Mouse (Mus musculus): ENCODE measurements around the gene Stard10.

Gene Stard10

DNA sequence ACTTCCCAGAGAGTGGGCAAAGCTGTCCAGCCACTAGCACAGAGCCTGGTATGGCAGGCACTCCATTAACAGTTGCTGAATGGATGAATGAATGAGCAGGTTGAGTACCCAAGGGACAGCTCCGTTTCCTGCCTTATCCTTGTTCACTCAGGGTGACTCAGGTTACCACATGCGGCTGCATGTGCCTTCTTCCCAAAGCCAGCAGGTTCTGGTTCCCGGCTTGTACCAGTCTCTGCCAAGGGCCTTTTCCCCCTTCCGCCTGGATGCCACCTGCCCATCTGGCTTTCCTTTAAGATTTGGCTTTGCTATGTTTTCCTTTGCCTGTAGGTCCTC is 13.9 kb downstream of the Stard10 start:
- DNase-seq (ENCODE audit: low read depth, low spot score) = no peak

DNA sequence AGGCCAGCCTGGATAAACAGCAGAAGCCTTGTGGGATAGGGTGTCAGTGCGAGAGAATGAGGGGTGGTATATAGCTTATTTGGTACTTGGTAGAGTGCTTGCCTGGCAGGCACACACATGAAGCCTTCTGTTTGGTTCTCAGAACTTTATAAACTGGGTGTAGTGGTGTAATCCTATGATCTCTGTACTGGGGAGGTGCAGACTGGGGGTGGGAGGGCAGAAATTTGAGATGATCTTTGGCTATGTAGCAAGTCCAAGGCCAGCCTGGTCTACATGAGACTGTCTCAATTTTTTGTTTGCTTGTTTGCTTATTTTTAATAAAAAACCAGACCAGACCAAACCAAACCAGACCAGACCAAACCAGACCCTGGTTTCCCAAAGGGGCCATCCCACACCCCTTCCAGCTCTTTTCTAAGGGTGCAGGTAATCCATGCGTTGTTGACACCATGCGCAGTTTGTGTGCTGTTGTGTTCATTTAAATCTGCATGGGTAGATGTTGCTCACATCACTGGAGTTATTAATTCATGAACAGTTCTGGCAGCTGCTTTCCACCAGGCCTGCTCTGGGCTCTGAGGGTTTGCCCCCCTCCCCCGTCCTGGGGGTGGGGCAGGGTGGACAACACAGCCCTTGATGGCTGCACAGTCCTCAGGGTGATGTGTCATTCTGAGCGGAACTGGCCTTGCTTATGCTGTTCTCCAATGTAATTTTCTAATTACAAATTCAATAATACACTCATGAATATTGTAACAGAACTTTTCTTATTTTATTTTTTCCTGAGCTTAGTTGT is 15.4 kb downstream of the Stard10 start:
- DNase-seq (ENCODE audit: low read depth, low spot score) = no peak

GRCm38 (mm10) chr7:101335228-101335627 is 18.3 kb downstream of the Stard10 start:
- DNase-seq (ENCODE audit: low read depth, low spot score) = no peak

DNA sequence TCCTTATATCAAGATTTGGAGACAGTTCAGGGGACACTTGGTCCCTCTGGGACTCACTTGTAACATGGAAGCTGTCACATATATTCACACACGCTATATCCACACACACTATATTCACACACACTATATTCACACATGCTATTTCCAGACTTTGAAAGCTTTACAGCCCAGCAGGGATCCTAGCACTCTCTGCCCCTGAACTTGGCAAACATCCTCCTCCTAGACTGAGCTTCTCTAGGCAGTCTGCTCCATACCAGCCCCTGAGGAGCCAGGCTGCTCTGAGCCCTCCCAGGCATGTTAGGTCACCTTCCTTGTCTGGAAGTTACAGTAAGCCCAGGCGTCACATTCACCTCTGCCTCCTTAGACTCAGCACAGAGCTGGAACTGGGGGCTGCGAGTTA is 19.8 kb downstream of the Stard10 start:
- DNase-seq (ENCODE audit: low read depth, low spot score) = no peak

DNA sequence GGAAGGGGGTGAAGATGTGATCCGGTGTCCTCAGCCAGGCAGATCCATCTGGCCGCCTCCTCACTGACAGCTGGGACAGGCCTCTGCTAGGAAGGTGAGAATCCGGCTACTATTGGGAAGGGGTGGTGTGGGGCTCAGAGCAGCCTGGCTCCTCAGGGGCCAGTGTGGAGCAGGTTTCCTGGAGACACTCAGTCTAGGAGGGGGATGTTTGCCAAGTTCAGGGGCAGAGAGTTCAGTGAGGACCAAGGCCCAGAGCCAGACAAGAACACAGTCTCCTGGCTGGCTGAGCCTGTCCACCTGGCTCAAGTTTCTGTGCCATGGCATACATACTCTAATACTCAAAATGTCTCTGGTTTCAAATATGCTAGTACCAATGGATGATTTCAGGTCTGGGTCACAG is 20.5 kb downstream of the Stard10 start:
- DNase-seq (ENCODE audit: low read depth, low spot score) = no peak

GRCm38 (mm10) chr7:101341405-101341804 is 24.5 kb downstream of the Stard10 start:
- no peak for DNase-seq (ENCODE audit: low read depth, low spot score)

- DNase-seq (ENCODE audit: low read depth, low spot score) = no peak
Observed at GRCm38 (mm10) chr7:101343135-101343534, 26.2 kb downstream of the Stard10 start.

GRCm38 (mm10) chr7:101344892-101345291 is 28.0 kb downstream of the Stard10 start:
- no peak for DNase-seq (ENCODE audit: low read depth, low spot score)

DNA sequence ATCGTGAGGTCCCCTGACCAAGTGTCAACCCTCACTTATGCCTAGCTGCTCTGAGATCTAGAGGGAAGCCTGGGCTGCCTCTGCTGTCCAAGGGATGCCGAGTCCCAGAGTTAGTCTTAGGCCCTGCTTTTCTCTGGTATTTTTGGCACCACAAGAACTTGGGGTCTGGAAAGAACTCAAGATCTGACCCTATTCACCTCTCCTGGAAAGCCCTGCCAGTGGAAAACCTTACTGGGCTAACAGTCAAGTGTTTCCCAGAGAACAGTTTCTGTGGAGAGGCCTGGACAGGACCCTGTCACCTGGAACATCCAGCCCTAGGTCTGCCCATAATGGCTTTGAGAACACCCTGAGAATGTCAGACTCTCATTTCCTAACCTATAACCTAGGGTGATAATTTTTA is 30.1 kb downstream of the Stard10 start:
- no peak for DNase-seq (ENCODE audit: low read depth, low spot score)

GRCm38 (mm10) chr7:101347767-101348270 is 30.9 kb downstream of the Stard10 start, which contains the start of gene Arap1:
Gene Arap1, plus strand, starts transcription at chr7:101348067.
- DNase-seq (ENCODE audit: low read depth, low spot score) = no peak

- no peak for DNase-seq (ENCODE audit: low read depth, low spot score)
Observed at GRCm38 (mm10) chr7:101348312-101348711, 31.4 kb downstream of the Stard10 start.

GRCm38 (mm10) chr7:101349861-101350260 is 33.0 kb downstream of the Stard10 start:
- no peak for DNase-seq (ENCODE audit: low read depth, low spot score)

DNA sequence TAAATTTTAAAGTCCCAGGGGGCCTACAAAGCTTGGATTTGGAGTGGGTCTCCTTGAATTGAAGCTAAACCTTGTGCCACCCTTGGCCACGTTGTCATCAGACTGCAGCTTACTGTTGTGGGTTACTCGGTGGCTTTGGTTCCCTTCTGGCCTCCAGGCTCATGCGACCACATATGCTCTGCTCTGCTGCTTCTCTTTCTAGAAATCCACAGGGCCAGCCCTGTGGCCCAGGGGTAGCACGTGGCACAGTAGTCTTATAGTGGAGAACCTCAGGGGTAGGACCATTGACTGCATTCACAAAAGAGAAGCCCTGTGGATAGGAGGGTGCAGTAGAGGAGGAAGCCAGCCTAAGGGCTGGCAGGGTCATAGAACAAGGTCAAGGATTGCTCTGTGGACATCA is 35.5 kb downstream of the Stard10 start:
- DNase-seq (ENCODE audit: low read depth, low spot score) = no peak

- no peak for DNase-seq (ENCODE audit: low read depth, low spot score)
Observed at GRCm38 (mm10) chr7:101354423-101354822, 37.5 kb downstream of the Stard10 start.

DNA sequence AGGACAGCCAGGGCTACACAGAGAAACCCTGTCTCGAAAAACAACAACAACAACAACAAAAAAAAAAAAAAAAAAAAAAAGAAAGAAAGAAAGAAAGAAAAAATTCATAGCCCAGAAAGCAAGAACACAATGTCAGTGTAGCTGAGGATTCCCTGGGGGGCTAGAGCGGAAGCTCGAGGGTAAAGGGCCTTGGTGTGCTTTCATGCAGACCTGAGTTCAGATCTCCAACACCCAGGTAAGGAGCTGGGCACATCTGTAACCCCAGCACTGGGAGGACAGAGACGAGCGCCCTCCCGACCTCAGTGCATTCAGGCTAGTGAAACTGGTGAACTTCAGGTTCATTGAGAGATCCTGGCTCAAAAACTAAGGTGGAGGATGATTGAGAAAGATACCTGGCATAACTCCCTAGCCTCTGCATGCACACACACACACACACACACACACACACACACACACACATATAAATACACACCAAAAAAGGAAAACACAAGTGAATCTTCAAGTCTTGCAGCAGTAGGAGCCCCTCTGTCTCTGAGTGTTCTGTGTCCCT is 38.7 kb downstream of the Stard10 start:
- DNase-seq (ENCODE audit: low read depth, low spot score) = no peak

GRCm38 (mm10) chr7:101356868-101357267 is 40.0 kb downstream of the Stard10 start:
- no peak for DNase-seq (ENCODE audit: low read depth, low spot score)

DNA sequence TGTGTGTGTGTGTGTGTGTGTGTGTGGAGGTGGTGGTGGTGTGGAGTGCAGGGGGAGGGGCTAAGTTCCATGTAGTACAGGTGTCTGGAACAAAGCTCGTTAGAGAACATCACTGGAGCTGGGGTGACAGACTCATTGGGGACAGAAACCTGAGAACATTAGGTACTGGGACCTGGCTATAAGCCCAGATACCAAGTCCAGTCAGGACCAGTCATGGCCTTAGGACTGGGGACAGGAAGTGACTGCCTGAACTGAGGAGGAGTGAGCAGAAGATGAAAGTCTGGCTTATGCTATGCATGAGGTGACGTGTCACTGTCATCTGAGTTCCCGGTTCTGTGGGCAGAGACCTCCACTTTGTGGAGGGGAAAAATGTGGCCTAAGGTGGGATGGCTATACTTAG is 43.5 kb downstream of the Stard10 start:
- no peak for DNase-seq (ENCODE audit: low read depth, low spot score)

DNA sequence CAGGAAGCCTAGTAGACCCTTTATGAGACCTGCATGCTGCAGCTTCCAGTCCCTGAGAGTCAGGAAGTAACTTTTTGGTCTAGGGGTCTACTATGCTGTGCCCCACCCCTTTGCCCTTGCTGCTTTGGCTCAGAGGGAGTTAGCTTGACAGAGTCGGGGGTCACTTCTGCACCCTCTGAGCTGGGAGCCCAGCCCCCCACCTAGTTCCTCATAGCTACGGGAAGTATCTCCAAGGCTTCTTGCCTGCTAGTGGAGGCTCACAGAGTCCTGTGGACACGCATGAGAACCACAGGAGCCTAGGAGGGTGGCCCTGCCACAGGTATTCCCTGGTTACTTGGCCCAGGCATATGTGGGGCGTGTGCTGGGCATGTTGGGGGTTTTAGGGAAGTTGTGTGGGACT is 44.1 kb downstream of the Stard10 start:
- DNase-seq (ENCODE audit: low read depth, low spot score) = no peak

DNA sequence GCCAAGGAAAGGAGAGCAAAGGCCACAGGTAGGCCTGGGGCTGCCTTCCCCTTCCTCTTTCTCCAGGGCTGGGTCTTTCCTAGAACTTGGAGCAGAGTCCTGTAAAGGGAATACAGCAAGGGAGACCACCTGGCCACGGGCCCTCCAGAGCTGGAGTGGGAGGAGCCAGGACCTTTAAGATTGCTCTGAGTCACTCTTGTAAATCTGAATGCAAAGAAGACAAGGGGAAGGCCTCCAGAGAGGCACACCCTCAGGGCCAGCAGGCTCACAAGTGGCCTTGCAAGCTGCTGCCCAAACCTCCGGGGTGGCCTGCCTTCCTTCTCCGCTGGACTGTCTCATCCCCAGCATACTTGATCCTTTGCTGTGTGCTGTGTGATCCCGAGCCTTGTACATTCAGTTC is 44.9 kb downstream of the Stard10 start:
- DNase-seq (ENCODE audit: low read depth, low spot score) = no peak

GRCm38 (mm10) chr7:101362791-101363191 is 45.9 kb downstream of the Stard10 start:
- no peak for DNase-seq (ENCODE audit: low read depth, low spot score)

DNA sequence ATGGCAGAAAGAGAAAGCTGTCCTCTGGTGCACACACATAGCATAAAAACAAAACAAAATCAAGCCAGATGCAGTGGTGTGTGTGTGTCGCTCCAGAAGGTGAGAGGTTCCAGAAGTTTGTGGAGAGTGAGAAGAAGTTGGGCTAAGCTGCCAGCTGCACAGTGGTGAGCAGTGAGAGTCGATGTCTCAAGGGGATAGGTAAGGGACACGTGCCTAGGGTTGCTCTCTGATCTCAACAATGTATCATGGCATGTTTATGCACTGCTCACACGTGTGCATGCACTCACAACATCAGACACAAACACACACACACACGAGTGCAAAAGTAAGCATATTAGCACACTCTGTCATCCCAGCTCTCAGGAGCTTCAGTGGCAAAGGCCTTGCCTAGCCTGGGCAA is 47.0 kb downstream of the Stard10 start:
- DNase-seq (ENCODE audit: low read depth, low spot score) = no peak

DNA sequence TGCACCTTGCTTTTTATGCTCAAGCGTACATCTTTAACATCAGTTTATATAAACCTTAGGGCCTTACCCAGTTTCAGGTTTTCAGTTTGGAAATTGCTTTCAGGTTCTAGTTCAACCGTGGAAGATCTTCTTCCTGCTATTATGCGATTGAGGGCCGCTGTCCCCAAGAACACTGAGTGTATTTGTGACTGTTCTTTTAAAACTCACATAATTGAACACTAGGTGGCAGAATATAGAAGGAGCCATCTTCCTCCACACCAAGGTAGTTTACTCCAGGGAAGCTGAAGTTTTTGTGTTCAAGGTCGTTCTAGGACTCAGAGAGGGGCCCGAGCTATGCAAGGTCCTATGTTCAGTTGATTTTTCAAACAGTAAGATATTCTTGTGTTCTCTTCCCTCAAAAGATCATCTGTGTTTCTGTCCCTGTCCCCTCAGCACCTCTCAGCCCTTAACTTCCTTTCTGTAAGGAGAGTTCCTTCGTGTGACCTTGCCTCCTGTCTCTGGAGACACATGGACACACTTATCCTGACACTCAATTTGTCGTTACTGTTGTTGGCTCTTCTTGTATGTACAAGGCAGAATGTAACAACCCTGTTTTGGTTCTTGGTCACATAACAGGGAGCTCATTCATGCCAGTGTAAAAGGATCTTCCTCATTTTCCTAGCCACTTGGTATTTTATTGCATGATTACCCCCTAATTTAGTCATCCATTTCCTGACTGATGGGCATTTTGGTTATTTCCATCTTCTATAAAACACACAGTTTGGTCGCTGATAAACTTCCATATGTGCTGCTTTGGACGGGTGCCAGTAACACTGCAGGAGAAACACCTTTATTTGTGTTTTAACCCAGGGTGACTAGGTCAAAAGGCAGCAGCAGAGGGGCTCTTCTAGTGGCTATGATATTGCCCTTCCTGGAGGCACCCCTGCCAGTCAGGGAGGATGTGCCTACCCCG is 51.3 kb downstream of the Stard10 start:
- DNase-seq (ENCODE audit: low read depth, low spot score) = no peak
